Mouse (Mus musculus) lung, adult 18-20 months (tissue): ENCODE measurements around the gene Krt80.

Experiments used
- DNase-seq, 2 experiments: peaks; one replicate each; pipeline ENCODE4 v3.0.0; 2022; ENCODE audit warnings: mixed read lengths in 2 of 2

The Krt80 gene

DNA sequence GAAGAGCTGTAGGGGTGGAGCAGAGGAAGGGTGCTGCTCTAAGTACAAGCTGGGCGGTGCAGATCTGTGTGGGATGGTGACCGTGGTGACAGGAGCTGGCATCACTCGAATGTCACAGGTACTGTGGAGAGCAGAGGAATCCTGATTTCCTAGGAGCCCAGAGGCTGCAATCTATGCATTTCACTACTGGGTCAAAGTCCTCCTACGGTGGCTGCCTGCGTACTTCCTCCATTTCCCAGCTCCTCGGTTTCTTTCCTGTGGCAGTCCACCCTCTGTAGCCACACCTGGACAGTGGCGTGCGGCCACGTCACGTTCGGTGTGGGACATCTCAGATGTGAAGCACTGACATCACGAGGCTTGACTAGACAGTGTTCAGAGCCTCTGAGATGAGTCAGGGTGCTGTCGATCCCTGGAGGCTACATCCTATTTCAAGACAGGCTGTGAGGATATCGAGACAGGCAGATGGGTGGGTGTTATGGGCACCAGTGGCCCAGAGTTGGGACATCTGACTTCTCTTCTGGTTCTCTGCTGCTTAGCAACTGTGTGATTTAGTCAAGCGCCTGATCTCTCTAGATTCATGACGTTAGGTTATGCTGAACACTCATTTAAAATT is 3.4 kb upstream of the Krt80 start:
- peak in 1 of 2 experiments; percentile 22 for DNase-seq

DNA sequence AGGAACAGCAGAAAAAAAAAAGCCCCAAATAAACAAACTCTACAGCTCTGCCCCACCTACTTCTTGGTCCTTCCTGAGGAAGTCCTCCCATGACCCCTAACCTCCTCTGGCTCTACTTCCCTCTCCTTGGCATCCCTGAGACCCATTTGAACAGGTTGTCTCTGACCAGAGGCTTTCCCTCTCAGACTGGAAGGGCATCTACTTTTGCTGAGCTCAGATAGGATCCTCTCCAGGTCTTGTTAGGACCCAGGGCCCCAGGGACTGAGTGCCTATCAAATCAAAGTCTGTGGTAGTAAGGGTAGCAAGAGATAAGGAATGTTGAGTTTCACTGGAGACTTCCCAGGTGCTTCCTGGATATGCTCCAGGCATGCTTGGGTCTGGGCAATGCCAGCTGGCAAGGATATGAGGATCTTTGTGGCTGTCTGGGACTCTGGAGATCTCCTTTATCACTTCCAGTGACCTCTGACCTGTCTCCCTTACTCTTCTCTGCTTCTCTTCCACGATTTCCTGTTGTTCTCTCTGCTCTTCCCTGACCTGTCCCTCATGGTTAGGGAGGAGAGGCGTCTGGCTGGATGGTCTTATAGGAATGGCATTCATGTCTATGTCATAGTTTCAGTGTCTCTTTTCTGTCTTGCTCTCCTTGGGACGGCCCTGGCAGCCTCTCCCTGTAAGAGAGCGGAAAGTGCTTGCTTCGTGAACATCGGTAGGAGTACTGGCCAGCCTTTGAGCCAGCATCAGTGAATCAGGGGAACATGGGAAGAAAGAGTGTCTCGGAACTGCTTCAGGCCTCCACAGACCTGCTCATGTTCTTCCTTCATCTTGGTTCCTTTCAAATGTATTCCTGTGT is 2.4 kb upstream of the Krt80 start:
- peak; percentile 60 to 74 for DNase-seq

DNA sequence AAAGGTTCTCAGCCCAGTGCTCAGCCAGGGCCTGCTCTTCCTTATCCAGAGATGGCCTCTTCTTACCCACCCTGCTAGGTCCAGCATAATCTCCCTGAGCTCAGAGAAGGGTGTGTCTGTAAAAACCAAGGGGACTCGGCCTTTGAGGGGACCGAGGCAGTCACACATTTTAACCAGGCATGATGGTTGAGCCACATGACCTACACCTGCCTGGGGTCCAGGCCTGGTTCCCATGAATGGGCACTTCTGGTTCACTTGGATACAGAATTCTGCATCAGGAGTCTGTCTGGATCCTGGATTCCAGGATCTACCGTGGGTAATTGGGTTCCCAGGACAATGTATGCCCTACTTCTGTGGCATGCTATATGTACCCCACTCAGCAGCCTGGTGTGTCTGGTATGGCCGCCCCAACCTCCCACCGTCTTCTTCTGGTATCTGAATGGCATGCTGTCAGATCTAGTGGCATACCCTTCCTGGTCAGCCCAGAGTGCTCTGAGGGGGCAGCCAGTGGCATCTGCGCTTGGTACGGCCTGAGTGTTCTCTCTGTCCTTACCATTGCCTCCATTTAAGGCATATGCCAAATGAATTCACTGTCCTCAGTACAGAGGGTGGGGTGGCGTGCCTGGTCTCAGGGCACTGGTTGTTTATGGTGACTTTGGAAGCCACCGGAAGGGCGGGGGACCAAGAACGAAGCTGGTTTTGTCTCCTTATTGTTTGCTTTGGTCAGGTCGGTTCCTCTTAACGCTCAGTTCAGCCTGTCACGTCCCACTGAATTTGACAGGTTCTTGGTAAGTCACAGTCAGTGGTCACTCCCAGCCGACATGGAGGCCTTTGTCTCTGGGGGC is 1.4 kb upstream of the Krt80 start:
- peak; percentile 71 to 86 for DNase-seq

DNA sequence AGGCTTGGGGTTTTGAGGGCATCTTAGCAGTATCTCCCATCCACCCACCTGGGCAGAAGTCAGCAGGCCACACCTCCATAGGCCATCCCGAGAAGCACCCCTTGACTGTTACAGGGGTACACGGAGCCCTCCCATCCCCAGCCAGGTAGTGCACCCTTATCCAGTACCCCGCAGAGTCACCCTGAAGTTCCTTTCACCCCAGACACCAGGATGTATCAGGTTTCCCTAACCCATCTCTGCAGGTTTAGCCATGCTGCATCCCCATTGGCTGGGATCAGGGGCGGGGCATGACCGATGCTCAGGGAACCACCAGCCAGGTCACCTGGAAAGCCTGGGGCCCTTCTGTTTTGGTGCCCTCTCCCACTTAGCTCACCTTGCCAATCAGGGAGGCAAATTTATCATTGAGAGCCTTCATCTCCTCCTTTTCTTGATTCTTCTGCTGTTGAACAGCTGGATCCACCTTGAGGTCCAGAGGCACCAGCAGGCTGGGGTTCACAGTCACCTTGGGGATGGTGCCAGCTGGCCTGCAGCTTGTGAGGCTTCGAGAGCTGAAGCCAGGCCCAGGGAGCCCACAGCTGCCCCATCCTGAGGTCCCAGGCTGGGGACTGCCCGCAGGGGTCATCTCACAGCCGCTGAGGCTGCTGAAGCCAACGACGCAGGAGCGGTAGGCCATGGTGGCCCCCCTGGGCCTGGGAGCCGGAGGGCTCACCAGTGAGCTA is 421 bp downstream of the Krt80 start:
- peak; percentile 65 to 75 for DNase-seq

DNA sequence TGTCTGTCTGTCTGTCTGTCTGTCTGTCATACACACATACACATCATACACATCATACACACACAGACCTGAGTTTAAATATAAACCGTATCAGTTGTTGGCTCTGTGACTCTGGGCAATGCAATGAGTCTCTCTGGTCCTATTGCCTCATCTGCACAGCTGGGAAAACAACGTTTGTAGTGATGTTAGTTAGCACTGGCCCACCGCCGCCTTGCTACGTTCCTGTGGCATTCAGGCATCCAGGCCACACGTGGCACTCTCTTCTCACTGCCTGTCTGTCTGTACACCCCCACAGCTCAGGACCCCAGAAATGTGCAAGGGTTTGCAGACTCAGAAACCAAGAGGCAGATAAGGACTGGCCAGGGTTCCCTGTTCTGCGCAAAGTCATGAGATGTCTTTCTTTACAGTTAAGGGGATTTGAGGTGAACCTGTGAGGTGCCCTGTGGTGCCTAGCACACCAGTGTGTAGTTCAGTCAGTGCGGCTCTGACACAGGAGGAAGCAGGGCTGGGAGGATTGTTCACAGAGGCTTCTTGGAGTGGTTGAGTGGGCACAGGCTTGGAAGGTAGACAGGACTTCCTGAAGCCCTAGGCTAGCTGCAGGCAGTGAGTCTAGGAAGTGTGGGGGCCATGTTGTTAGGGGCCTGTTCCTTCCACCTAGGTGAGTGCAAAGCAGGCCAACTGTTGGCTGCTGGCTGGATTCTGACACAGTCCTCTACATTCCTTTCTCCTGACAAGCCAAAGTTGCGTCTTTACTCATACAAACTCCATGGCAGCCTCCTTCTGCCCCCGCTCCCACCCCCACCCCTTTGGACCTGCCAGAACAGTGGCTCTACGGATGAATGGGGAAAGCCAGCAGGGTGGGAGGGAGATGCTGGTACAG is 1.2 kb downstream of the Krt80 start:
- peak; percentile 43 to 62 for DNase-seq

DNA sequence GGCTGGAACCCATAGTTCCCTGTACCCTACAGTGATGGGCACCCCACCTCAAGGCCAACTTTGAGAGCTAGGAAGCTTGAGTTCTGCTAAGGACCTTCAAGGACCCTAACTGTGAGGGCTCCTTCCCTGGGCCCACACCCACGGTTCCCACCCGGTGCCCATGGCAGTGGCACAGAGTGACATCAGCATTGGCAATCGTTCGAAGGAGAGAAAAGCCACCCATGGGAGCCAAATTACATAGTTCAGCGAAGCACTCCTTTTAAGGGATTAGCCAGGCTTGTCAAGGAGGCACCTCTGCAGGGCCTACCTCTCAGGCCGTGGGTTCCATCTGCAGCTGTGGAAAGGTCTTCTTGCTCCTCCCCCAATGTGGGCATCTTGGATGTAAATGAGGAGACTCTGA is 1.9 kb downstream of the Krt80 start:
- DNase-seq = peak in 1 of 2 experiments; percentile 51

DNA sequence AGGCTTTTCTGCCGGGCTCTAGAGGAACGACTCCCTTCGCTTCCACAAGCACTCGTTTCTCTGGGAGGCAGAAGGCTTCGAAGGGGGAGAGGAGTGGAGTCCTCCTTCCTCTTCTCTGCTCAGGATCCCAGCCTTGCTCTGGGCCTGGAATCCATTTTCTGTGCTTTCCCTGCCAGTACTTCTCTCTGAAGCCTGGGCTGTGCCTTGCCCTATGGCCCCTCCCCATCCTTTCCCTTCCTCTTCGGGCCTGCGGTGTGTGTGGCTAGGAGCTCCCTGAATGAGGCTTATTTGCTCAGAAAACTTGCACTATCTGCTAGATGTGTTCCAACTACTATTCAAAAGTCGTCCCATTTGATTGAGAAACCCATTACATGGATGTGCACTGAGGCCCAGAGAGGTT is 2.5 kb downstream of the Krt80 start:
- peak in 1 of 2 experiments; percentile 27 for DNase-seq

DNA sequence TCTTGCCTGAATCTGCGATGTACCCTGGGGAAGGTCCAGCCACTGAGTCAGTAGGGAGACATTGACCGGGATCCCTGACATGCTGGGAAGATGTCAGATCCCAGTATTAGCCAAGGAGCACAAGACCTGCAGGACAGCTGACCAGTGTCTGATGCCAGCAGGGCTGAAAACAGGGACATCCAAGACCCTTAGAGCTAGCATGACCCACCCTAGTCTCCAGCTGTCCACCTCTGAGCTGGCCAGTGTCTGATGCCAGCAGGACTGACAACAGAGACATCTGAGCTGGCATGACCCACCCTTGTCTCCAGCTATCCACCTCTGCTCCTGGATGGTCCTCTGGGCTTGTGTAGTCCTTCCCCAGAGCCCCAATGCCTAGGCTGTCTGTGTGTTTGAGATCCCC is 3.0 kb downstream of the Krt80 start:
- no peak for DNase-seq

DNA sequence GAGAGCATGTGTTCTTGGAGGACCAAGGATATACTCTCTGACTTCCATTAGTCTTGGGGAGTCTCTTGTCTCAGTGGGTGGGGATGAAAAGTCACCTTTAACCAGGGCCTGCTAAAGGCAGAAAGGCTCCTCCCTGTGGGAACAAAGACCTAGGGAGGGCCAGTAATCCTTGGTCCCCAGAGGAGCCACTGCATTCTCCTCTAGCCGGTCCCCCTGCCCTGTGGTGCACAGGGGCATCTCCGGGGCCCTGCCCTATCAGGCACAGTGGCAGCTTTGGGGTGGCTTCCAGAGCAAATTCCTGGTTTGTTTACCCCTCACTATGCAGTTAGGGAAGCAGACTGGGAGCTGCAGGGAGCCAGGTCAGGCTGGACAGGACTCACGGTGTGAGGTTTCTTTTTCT is 3.5 kb downstream of the Krt80 start:
- DNase-seq = no peak

DNA sequence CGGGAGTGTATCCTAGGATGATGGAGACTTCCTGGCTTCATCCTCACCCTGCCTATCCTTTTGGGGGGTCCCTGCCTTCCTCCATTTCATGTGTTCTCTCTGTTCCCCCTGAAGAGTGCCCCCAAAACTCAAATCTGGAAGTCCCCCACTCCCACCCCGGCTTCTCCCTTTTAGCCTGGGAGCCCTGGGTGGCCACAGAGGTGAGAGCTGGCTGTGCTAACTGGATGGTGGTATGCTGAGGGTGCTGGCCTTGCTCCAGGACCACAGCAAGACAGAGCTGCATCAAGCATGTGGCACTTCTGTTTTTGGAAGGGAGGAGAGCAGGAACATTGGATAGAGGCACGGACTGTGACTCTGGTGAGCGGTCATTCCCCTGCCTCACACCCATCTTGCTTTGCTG is 4.2 kb downstream of the Krt80 start:
- DNase-seq = no peak

DNA sequence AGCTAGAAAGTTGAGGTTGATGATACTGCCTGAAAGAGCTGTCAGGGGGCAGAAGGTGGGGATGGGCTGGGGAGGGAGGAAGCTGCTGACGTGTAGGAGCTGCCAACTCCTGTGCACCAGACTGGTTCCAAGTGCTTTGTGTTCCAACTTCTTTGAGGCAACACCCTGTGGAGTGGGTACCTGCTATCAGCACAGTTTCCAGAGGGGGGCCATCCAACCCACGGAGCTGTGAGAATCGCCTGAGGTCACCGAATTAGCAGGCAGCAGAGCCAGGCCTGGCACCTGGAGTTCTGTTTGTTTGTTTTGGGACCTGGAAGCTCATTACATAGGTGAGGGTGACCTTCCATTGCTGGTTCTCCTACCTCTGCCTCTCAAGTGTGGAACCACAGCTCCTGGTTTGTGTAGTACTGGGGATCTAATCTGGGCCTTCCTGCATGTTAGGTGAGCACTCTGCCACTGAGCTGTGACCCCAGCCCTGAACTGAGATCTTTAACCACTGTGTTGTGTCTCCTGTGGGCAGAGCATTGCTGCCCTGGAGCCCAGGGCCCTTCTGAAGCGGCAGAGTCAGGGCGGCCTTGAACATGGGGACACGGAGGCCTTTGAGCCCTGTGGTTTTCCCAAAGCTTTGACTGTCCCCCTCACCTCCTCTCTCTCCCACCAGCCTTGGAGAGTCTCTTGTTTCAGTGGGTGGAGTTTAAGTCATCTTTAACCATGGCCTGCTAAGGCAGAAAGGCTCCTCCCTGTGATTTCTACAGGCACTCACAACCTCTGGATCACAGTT is 4.9 kb downstream of the Krt80 start:
- DNase-seq = peak; percentile 70 to 84

DNA sequence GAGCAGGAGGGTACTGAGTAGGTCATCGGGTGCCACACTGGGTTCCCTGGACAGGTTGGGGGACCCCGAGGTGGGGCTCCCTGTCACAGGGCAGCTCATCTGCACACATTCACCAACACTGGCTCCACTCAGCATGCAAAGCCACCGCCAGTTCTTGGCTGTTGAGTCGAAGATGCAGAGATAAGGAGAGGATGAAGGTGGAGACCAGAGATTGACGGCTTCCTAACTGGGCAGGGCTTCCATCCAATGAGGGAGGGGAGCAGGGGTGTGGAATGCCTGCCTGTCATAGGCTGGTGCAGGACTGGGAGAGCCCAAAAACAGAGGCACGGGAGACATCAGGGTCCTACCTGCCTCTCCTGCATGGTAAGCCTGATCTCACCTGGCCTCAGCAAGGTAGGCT is 5.5 kb downstream of the Krt80 start:
- DNase-seq = peak; percentile 74 to 82

DNA sequence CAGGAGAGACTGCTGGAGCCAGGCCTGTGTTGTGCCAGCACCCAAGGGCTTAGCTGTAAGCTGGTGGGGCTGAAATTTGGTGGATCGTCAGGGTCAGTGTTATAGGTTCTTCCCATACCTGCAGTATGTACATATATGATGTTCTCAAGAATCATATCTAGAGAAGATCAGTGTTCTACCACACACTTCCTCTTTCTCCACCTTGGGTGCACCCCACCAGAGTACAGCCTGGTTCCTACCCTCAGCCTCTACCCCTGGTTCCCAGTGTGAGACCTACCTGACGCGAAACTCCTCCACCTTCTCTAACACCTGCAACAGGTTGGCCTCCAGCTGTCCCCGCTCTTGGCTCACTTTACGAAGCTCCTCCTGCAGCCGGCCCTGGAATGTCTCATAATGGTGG is 6.0 kb downstream of the Krt80 start:
- no peak for DNase-seq

DNA sequence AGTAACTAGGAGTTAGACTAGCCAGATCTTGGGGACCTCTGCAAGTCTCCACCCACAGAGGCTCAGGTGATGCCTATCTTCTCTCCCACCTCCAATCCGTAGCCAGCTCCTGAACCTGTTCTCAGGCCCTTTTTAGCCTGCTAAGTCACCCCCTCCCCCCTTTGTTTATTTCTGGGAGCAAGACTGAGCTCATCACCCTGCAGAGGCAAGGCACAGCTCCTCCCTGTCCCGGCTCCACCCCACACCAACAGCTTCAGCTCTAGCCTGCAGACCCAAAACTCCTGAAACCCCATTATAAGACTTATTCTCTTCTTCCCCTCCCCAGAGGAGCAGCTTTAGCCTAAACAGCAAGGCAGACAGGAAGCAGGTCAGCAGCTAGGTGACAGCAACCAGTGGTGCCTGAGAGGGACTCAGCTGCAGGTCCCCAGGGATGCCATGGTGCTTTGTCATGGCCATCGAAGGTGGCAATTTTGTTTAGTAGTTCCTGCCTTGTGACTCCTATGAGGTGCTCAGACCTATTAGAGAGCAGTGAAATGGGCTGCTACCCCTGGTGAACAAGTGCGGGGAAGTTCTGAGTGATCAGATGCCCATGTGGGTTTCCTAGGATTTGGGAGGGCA is 7.5 kb downstream of the Krt80 start:
- peak in 1 of 2 experiments; percentile 62 for DNase-seq

DNA sequence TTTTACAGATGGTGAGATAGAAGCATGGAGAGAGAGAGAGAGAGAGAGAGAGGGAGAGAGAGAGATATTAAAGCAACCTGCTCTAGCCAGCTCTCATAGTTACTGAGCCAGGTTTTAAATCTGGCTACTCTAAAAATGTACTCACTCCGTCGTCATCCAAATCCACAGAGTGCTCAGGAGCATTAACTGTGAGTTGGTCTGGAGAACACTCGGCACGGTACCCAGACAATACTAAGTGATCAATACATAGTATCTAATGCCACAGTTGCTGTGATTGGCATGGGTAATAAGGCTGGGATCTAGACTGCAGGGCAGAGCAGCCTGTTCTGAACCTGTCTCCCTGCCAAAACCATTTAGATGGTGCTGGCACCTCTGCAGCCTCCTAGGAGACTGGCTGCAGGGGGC is 14.6 kb downstream of the Krt80 start:
- no peak for DNase-seq

DNA sequence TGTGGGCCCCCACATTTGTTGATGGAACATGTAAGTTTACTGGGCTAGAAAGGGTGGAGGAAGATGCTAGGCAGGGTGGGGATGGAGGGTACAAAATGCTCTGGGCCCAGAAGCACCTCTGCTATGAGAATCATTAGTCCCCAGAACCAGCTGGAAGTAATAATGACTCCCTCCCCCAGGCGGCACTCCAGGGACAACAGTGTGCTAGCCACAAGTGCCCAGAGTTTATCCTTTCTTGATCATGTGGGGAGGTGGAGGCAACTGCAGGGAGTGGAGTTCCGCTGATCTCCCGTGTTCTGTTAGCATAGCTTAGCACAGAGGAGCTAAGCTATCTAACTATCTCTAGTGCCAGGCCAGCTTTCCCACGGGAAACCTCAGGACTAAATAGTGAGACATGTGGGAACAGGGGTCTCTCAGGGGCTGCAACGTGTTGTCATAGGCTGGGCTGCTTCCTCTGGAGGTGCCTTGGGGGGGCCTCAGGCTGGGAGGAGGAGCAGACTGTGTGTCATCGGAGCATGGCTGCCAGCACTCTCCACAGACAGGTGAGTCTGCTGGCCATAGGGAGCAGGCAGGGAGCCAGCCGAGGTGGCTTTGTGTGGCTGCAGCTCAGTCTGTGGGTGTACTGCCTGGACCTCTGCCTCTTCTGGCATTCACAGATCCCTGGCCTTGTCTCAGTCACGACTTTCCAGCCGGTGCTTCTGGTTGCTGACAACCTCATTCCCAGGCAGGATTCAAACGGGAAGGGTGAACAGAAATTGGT is 17.1 kb downstream of the Krt80 start:
- DNase-seq = no peak

DNA sequence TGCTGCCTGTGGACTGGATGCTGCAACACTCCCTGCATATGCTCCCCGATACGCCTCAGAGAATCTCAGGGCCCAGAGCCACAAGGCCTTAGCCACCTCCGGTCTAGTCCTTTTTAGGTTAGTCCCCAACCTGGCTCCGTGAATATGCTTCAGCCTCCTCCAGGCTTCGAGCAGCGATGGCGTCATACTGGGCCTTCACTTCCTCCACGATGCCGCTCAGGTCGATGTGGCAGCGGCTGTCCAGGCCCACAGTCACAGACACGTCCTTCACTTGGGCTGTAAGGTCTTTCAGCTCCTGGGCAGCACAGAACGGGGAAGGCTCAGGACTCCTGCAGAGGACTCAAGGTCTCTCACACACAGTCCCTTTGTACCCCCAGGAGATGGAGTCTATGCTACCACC is 17.9 kb downstream of the Krt80 start:
- DNase-seq = no peak

DNA sequence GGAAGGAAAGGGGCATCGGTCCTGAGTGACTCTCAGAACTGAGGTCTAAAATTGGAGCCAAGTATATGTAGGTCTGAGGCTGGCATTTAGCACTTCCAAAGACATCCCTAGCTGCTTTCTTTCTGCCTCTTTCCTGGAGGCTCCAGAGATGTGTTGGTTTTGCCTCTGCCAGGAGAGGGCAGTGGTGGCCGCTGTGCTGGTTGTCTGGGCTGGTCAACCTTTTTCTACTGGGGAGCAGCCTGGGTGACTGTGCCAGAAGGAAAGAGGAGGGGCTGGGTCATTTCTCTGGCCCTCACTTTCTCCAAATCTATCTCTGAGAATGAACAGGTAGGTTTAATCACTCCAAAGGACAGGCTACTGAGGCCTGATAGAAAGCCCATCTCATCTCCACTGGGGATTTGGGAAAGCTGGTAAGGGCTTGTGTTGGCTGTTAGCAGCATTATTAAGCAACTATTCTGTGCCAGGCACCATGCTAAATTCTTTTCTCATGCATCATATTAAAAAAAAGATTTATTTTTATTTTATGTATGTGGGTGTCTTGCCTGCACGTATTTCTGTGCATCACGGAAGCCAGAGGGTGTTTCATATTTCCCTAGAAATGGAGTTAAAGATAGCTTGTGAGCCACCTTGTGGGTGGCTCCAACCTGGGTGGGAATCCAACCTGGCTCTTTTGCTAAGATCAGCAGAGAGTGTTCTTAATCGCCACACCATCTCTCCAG is 28.0 kb downstream of the Krt80 start:
- DNase-seq = peak; percentile 68 to 78

DNA sequence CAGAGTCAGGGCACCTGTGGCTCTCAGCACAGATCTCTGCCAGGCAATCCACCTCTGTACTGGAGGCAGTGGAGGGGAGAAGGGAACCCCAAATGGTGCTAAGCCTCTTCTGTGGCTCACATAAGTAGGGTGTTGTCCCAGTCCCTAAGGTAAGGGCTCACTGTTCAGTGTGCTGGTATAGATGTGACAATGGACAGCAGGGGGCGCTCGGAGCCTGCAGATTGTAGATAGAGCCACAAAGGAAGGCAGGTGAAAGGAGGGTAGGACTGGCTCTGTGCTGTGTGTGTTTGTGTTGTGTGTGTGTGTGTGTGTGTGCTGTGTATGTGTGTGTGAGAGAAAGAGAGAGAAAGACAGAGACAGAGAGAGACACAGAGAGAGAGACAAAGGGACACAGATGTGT is 30.4 kb downstream of the Krt80 start:
- peak; percentile 86 to 91 for DNase-seq
